Mouse (Mus musculus) adrenal gland, postnatal 25 days (tissue): ENCODE results near the gene Padi1. TPM values are rescaled to one million over a fixed set of nuclear protein-coding genes. Genes with fewer than 3 reads are reported as not detected.

Experiments
- DNase-seq: peaks from one replicate; pipeline ENCODE4 v3.0.0; 2021; ENCODE audit warnings: mixed read lengths
- total RNA-seq: library from RNA; stranded (reverse); gene quantifications from 2 replicates; pipeline ENCODE4 v1.2.3, GENCODE M21; 2021

Padi1 gene
- total RNA-seq, 1 experiment from 2014 or later = not detected

- no peak for DNase-seq
Observed at GRCm38 (mm10) chr4:140860767-140861147, 15.2 kb upstream of the Padi1 start.

GRCm38 (mm10) chr4:140860125-140860766 is 14.7 kb upstream of the Padi1 start:
- DNase-seq = no peak

- DNase-seq = no peak
Observed at GRCm38 (mm10) chr4:140859291-140859690, 13.7 kb upstream of the Padi1 start.

GRCm38 (mm10) chr4:140857813-140858212 is 12.2 kb upstream of the Padi1 start:
- no peak for DNase-seq

GRCm38 (mm10) chr4:140857041-140857440 is 11.5 kb upstream of the Padi1 start:
- DNase-seq = no peak

GRCm38 (mm10) chr4:140855151-140855550 is 9.6 kb upstream of the Padi1 start:
- DNase-seq = no peak

GRCm38 (mm10) chr4:140854455-140854864 is 8.9 kb upstream of the Padi1 start:
- no peak for DNase-seq

- no peak for DNase-seq
Observed at GRCm38 (mm10) chr4:140853626-140854025, 8.0 kb upstream of the Padi1 start.

GRCm38 (mm10) chr4:140849310-140849709 is 3.7 kb upstream of the Padi1 start:
- no peak for DNase-seq

GRCm38 (mm10) chr4:140844991-140845390 is 587 bp downstream of the Padi1 start:
- DNase-seq = no peak

GRCm38 (mm10) chr4:140843670-140844280 is 1.8 kb downstream of the Padi1 start:
- DNase-seq = no peak

- no peak for DNase-seq
Observed at GRCm38 (mm10) chr4:140842909-140843308, 2.7 kb downstream of the Padi1 start.

GRCm38 (mm10) chr4:140837879-140838278 is 7.7 kb downstream of the Padi1 start:
- DNase-seq = peak; percentile 82

GRCm38 (mm10) chr4:140836208-140836866 is 9.2 kb downstream of the Padi1 start:
- DNase-seq = peak; percentile 65

GRCm38 (mm10) chr4:140835682-140836081 is 9.9 kb downstream of the Padi1 start:
- peak; percentile 76 for DNase-seq

- peak; percentile 34 for DNase-seq
Observed at GRCm38 (mm10) chr4:140834327-140834934, 11.1 kb downstream of the Padi1 start.

- no peak for DNase-seq
Observed at GRCm38 (mm10) chr4:140832821-140833220, 12.8 kb downstream of the Padi1 start.

GRCm38 (mm10) chr4:140831808-140832207 is 13.8 kb downstream of the Padi1 start:
- DNase-seq = no peak

- no peak for DNase-seq
Observed at GRCm38 (mm10) chr4:140827237-140827636, 18.3 kb downstream of the Padi1 start.

GRCm38 (mm10) chr4:140825942-140826341 is 19.6 kb downstream of the Padi1 start:
- no peak for DNase-seq

- peak; percentile 74 for DNase-seq
Observed at GRCm38 (mm10) chr4:140821988-140822387, 23.6 kb downstream of the Padi1 start.

- DNase-seq = no peak
Observed at GRCm38 (mm10) chr4:140817413-140817812, 28.2 kb downstream of the Padi1 start.
